Mouse (Mus musculus): Measurements from ENCODE around the gene Neurod6.

DNA sequence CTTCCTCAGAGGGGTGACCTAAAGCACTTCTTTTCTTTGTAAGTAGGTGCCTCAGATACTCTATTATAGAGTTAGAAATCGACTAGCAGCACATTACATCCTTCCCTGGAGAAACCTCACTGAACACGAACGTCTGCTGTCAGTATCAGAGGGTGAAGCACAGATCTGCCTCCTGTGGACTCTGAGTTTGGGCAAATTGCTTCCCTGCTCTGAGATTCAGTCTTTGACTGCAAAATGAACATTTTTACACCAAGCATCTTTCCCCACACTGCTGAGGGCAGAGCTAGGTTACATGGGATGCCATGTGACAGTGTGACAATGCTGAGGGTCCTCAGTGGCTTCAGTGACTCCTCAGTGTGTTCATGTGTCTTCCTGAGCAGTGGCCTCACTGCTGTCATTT is 13.3 kb downstream of the Neurod6 start:
- TF ChIP-seq CTCF (IDR thresholded peaks at IDR 0.05; ENCODE audit: control insufficient read depth, insufficient read depth, low read length) = no peak
- TF ChIP-seq POLR2A (IDR thresholded peaks at IDR 0.05; ENCODE audit: borderline replicate concordance, control insufficient read depth, low read depth, low read length) = no peak

All from bone marrow, adult 2 months (tissue).